Mouse (Mus musculus) forebrain, embryonic 10.5 days (tissue): ENCODE data around the gene Adarb1. TPM values are rescaled to one million over a fixed set of nuclear protein-coding genes. Genes with fewer than 3 reads are reported as not detected.

ENCODE experiments used
- DNase-seq: peaks from one replicate; pipeline ENCODE4 v3.0.0-alpha.2; 2017; ENCODE audit warnings: low spot score; ENCODE audit errors: extremely low spot score
- H3K27ac ChIP-seq: fragments of 300-500 bp; sonication (generic); 2 replicates; pipeline ENCODE4 v1.5.1; 2016; ENCODE audit warnings: mild to moderate bottlenecking
- H3K27me3 ChIP-seq: fragments of 300-500 bp; sonication (generic); 2 replicates; pipeline ENCODE4 v1.6.1; 2016; ENCODE audit warnings: mild to moderate bottlenecking; ENCODE audit not compliant: poor library complexity, severe bottlenecking
- H3K36me3 ChIP-seq: fragments of 300-500 bp; sonication (generic); replicated peaks from 2 replicates; pipeline ENCODE4 v1.6.1; 2016; ENCODE audit warnings: mild to moderate bottlenecking, moderate library complexity
- H3K4me1 ChIP-seq: fragments of 300-500 bp; sonication (generic); 2 replicates; pipeline ENCODE4 v1.6.1; 2016
- H3K4me3 ChIP-seq: fragments of 300-500 bp; sonication (generic); 2 replicates; pipeline ENCODE4 v1.5.1; 2016; ENCODE audit warnings: mild to moderate bottlenecking, moderate library complexity
- H3K9me3 ChIP-seq: fragments of 300-500 bp; sonication (generic); 2 replicates; pipeline ENCODE4 v1.6.1; 2016; ENCODE audit warnings: mild to moderate bottlenecking, moderate library complexity
- WGBS: fragments of 180-500 bp; shearing (Covaris S2); methylation state at CpG from one replicate; pipeline ENCODE4 v1.1.7; 2016; 5-methylcytosine and 5-hydroxymethylcytosine counted together
- polyA plus RNA-seq: library from polyadenylated mRNA; unstranded; fragments of >200 nt; fragmentation: Nextera tagmentation; extraction: Ambion mirVana; gene quantifications from 2 replicates; pipeline ENCODE4 v1.2.1, GENCODE M21; 2016

Gene Adarb1
- polyA plus RNA-seq, 1 experiment from 2014 or later, result 6.3 TPM

DNA sequence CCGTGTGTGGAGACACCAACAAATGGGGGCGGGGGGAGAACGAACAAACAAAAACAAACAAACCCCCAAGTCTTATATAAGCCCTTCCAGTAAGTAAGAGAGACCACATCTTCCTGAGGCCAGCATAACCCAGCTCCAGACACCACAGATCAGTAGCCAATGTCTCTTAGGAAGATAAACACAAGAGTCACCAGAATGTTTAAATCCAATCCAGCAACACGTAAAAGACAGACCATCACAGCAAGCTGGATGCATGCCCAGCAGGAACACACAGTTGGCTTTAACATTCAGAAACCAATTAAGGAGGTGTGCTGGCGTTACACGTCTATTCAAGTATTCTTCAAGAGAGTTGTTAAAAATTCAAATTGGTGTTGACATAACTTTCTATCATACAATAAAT lies 50.1 kb downstream of the Adarb1 start:
- 85% methylated on average over 6 of the region's 6 CpGs for WGBS
- no peaks in the 10 kb centered on the region for H3K27me3 ChIP-seq
- H3K4me3 ChIP-seq, result no peak overlapping the region
- H3K36me3 ChIP-seq, result no peaks in the 10 kb centered on the region
- no peak overlapping the region for H3K27ac ChIP-seq
- no peak for DNase-seq
- no peaks in the 10 kb centered on the region for H3K9me3 ChIP-seq
- peaks cover 6% of the 10 kb centered on the region for H3K4me1 ChIP-seq

DNA sequence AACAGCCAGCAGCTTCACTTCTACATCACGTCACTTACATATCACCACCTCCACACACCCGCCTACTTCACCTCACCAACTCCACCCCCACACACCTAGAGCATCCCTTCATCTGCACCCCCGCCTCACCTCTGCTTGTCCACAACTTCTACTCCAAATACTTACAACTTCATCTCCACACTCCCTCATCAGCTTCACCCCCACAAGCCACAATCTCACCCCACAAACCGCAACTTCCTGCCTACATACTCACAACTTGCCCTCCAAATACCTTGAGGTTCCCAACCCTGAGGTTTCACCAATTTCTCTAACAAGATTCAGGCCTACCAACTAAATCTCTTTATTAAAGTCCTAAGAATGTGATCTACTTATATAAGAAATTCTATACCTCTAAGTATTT lies 51.1 kb downstream of the Adarb1 start:
- Histone ChIP-seq H3K27me3 (no peaks in the 10 kb centered on the region), H3K27ac (no peak overlapping the region), H3K36me3 (no peaks in the 10 kb centered on the region), H3K9me3 (no peaks in the 10 kb centered on the region), H3K4me3 (no peak overlapping the region), H3K4me1 (peaks cover 6% of the 10 kb centered on the region)
- no peak for DNase-seq
- WGBS, result 89% methylated on average over 4 of the region's 4 CpGs

- 88% methylated on average over 2 of the region's 2 CpGs for WGBS
- no peak overlapping the region for H3K4me3 ChIP-seq
- H3K9me3 ChIP-seq, result no peaks in the 10 kb centered on the region
- DNase-seq, result no peak
- H3K4me1 ChIP-seq, result peaks cover 6% of the 10 kb centered on the region
- H3K27ac ChIP-seq, result no peak overlapping the region
- no peaks in the 10 kb centered on the region for H3K27me3 ChIP-seq
- no peaks in the 10 kb centered on the region for H3K36me3 ChIP-seq
These were observed 52.9 kb downstream of the Adarb1 start for GRCm38 (mm10) chr10:77365212-77365611.

DNA sequence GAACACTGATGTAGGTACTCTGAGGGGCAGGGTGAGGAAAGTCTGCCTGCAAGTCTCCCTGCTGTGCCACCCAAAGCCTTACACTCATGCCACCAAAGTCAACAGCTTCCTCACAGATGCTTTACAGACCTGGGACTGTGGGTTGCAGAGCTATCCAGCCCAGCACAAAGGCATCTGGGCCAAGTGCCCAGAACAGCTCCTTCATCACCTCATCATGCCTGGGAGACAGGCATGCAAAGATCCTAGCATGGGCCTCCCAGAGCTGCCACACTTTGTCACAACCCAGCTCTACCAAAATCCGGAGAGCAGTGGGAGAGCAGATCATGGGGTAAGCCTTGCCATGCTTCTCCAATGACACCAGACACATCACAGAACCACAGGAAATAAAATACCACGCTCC lies 57.6 kb downstream of the Adarb1 start:
- WGBS, result 91% methylated on average over 2 of the region's 2 CpGs
- no peaks in the 10 kb centered on the region for H3K36me3 ChIP-seq
- H3K4me3 ChIP-seq, result no peak overlapping the region
- no peak overlapping the region for H3K27ac ChIP-seq
- H3K9me3 ChIP-seq, result no peaks in the 10 kb centered on the region
- no peaks in the 10 kb centered on the region for H3K27me3 ChIP-seq
- no peak for DNase-seq
- H3K4me1 ChIP-seq, result no peaks in the 10 kb centered on the region

- no peaks in the 10 kb centered on the region for H3K27me3 ChIP-seq
- no peaks in the 10 kb centered on the region for H3K36me3 ChIP-seq
- no peak overlapping the region for H3K4me3 ChIP-seq
- no peaks in the 10 kb centered on the region for H3K4me1 ChIP-seq
- H3K9me3 ChIP-seq, result no peaks in the 10 kb centered on the region
- no peak overlapping the region for H3K27ac ChIP-seq
- 94% methylated on average over 6 of the region's 6 CpGs for WGBS
- DNase-seq, result no peak
These were observed 60.1 kb downstream of the Adarb1 start for GRCm38 (mm10) chr10:77357957-77358356.

DNA sequence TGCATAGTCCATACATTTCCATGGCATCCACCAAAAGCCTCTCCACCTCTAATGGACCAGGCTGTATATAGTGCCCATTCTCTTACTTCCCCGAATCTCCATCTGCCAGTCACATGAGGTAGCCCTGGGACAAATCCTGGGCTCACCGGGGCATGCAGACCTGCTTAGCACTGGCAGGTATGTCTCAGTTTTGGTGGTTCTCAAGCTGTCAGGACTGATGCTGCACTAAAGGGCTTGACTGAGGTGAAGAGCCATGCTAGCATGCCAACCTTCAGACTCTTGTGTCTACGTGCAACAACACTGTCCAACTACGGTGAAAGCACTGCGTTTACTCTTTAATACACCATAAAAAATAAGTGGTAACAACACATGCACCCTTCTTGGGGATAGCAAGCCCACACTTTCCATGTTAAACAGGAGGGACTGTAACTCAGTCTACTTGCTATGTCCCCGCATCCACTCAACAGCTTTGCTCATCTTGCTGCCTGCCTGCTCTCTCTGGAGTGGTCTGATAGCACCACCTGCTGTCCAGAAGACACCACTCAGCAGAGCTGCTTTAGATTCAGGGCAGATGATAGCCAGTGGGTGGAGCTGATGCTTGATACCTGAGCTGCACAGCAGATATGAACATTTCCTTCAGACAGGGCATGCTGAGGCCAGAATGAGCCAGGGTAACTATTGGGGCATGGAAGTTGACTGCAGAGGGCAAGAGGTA lies 64.9 kb downstream of the Adarb1 start:
- WGBS, result 88% methylated on average over 6 of the region's 6 CpGs
- Histone ChIP-seq H3K4me3 (no peak overlapping the region), H3K9me3 (peaks cover 3% of the 10 kb centered on the region; the same call in 1 of the 2 replicates), H3K4me1 (no peaks in the 10 kb centered on the region), H3K27ac (no peak overlapping the region), H3K36me3 (peaks cover 7% of the 10 kb centered on the region), H3K27me3 (no peaks in the 10 kb centered on the region)
- DNase-seq, result peak; percentile 66

GRCm38 (mm10) chr10:77342842-77343241 lies 75.2 kb downstream of the Adarb1 start:
- Histone ChIP-seq H3K36me3 (no peaks in the 10 kb centered on the region), H3K4me3 (no peak overlapping the region), H3K9me3 (no peaks in the 10 kb centered on the region), H3K27me3 (0 out of 2 replicates have a peak, but pooled peaks cover 5% of the 10 kb centered on the region), H3K27ac (no peak overlapping the region), H3K4me1 (peaks cover 24% of the 10 kb centered on the region)
- WGBS, result 89% methylated on average over 3 of the region's 3 CpGs
- no peak for DNase-seq

DNA sequence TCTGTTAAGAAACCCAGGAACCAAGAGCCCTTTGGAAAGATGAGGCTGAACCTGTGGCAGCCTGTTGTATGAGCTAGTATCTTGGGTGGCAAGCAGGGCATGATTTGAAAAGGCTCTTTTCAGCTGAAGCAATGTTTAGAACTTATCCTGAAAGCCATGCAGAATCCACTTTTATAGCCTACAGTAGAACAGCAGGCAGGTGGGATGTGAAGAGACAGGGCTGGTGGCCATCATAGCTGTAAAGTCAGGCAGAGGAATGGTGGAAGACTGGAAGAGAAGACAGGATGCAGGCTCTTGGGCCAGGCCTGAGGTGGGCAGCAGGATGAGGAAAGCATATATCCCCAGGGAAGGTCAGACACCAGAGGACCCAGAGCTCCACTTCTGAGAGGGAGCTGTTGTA lies 76.4 kb downstream of the Adarb1 start:
- H3K27me3 ChIP-seq, result 0 out of 2 replicates have a peak, but pooled peaks cover 5% of the 10 kb centered on the region
- H3K36me3 ChIP-seq, result no peaks in the 10 kb centered on the region
- H3K4me1 ChIP-seq, result peaks cover 24% of the 10 kb centered on the region
- no peak for DNase-seq
- H3K9me3 ChIP-seq, result no peaks in the 10 kb centered on the region
- H3K27ac ChIP-seq, result no peak overlapping the region
- no peak overlapping the region for H3K4me3 ChIP-seq

GRCm38 (mm10) chr10:77341059-77341458 lies 77.0 kb downstream of the Adarb1 start:
- H3K9me3 ChIP-seq, result no peaks in the 10 kb centered on the region
- no peak for DNase-seq
- H3K4me3 ChIP-seq, result no peak overlapping the region
- H3K27ac ChIP-seq, result no peak overlapping the region
- no peaks in the 10 kb centered on the region for H3K36me3 ChIP-seq
- H3K27me3 ChIP-seq, result 0 out of 2 replicates have a peak, but pooled peaks cover 5% of the 10 kb centered on the region
- H3K4me1 ChIP-seq, result peaks cover 24% of the 10 kb centered on the region
- WGBS, result 88% methylated on average over 4 of the region's 4 CpGs

- peak; percentile 47 for DNase-seq
- 11% methylated on average over 18 of the region's 18 CpGs for WGBS
These were observed 78.2 kb downstream of the Adarb1 start for GRCm38 (mm10) chr10:77339871-77340341.

DNA sequence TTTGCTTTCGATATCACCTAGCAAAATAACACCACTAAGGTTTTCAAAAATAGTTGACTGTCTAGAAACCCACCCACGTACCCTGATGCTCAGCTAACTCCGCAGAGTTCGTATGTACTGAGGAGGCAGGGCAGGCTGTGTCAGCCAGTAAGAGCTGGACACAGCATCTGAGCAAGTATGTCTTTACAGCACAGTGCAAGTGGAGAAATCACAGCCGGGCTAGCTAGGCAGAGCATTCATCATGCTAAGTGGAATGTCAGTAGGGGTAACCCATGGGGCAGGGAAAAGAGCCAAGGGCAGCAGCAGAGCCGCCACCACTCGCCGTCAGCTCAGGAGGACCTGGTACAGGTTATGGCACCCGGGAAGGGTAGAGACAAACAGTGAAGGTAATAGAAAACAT lies 84.6 kb downstream of the Adarb1 start:
- no peak for DNase-seq
- H3K36me3 ChIP-seq, result no peaks in the 10 kb centered on the region
- H3K4me3 ChIP-seq, result no peak overlapping the region
- peaks cover 24% of the 10 kb centered on the region for H3K4me1 ChIP-seq
- no peak overlapping the region for H3K27ac ChIP-seq
- no peaks in the 10 kb centered on the region for H3K9me3 ChIP-seq
- WGBS, result 86% methylated on average over 9 of the region's 9 CpGs
- H3K27me3 ChIP-seq, result no peaks in the 10 kb centered on the region

More at GRCm38 (mm10) chr10:77339871-77340341, 78.2 kb downstream of the Adarb1 start:
- no peaks in the 10 kb centered on the region for H3K9me3 ChIP-seq
- H3K27ac ChIP-seq, result peak overlapping the region; percentile 74
- 0 out of 2 replicates have a peak, but pooled peaks cover 5% of the 10 kb centered on the region for H3K27me3 ChIP-seq
- peaks cover 24% of the 10 kb centered on the region for H3K4me1 ChIP-seq
- H3K4me3 ChIP-seq, result peak overlapping the region; percentile 52
- no peaks in the 10 kb centered on the region for H3K36me3 ChIP-seq

GRCm38 (mm10) chr10:77329446-77330094 lies 88.5 kb downstream of the Adarb1 start:
- no peaks in the 10 kb centered on the region for H3K36me3 ChIP-seq
- H3K27ac ChIP-seq, result no peak overlapping the region
- no peak overlapping the region for H3K4me3 ChIP-seq
- H3K9me3 ChIP-seq, result no peaks in the 10 kb centered on the region
- no peak for DNase-seq
- H3K27me3 ChIP-seq, result no peaks in the 10 kb centered on the region
- 73% methylated on average over 11 of the region's 11 CpGs for WGBS
- H3K4me1 ChIP-seq, result peaks cover 22% of the 10 kb centered on the region

DNA sequence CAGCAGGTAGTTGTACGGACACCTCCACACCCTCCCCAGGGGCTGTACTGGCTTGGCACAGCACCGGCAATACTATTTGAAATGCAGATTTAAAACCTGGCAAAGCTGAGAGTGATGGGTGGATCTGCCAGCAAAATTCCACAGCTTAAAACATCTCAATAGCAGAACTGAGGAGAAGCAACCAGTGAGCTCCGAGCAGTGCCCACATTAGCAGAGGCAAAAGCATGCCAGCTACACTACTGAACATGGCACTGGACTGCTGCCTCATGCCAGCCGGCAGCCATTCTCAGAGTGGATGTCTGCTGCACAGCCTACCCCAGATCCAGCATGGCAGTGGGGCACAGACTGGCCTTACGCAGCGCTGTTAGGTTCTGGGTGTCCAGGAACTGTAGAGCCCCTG lies 93.4 kb downstream of the Adarb1 start:
- WGBS, result 91% methylated on average over 6 of the region's 6 CpGs
- peaks cover 11% of the 10 kb centered on the region for H3K4me1 ChIP-seq
- H3K4me3 ChIP-seq, result no peak overlapping the region
- H3K36me3 ChIP-seq, result no peaks in the 10 kb centered on the region
- H3K27ac ChIP-seq, result no peak overlapping the region
- no peak for DNase-seq
- no peaks in the 10 kb centered on the region for H3K27me3 ChIP-seq
- H3K9me3 ChIP-seq, result no peaks in the 10 kb centered on the region
